Mouse (Mus musculus) kidney, adult 2 months (tissue): ENCODE data around the gene Mllt6. TPM values are rescaled to one million over a fixed set of nuclear protein-coding genes. Genes with fewer than 3 reads are reported as not detected.

Source experiments
- DNase-seq: peaks from one replicate; pipeline ENCODE4 v3.0.0; 2021
- H3K27ac ChIP-seq: fragments of 200-500 bp; 2 replicates; pipeline ENCODE4 v1.5.1; 2012; ENCODE audit warnings: low read depth, low read length, control low read depth, inconsistent platforms; ENCODE audit not compliant: insufficient read depth
- H3K27me3 ChIP-seq: fragments of 200-500 bp; replicated peaks from 2 replicates; pipeline ENCODE4 v1.6.1; 2012; ENCODE audit warnings: mild to moderate bottlenecking, moderate library complexity, low read length, inconsistent platforms; ENCODE audit not compliant: control insufficient read depth, insufficient read depth
- H3K36me3 ChIP-seq: fragments of 200-500 bp; 2 replicates; pipeline ENCODE4 v1.6.1; 2012; ENCODE audit warnings: mild to moderate bottlenecking, moderate library complexity, low read length, inconsistent platforms; ENCODE audit not compliant: control insufficient read depth, insufficient read depth
- H3K4me1 ChIP-seq: fragments of 200-500 bp; 2 replicates; pipeline ENCODE4 v1.6.1; 2011; ENCODE audit warnings: low read length; ENCODE audit not compliant: control insufficient read depth, insufficient read depth
- H3K4me3 ChIP-seq: fragments of 200-500 bp; 2 replicates; pipeline ENCODE4 v1.5.1; 2011; ENCODE audit warnings: mild to moderate bottlenecking, low read depth, low read length, control low read depth; ENCODE audit not compliant: insufficient read depth
- CTCF ChIP-seq: fragments of 200-500 bp; conservative IDR thresholded peaks from 2 replicates; pipeline ENCODE4 v1.5.1; 2011; ENCODE audit warnings: low read depth, mild to moderate bottlenecking, control low read depth, low read length, moderate library complexity, mixed read lengths; ENCODE audit not compliant: insufficient read depth, insufficient read length
- POLR2A ChIP-seq: fragments of 200-500 bp; IDR thresholded peaks from one replicate; pipeline ENCODE4 v1.6.1; 2011; ENCODE audit warnings: low read depth, low read length, control low read depth
- WGBS: fragments of 180-500 bp; shearing (Covaris S2); methylation state at CpG from one replicate; pipeline ENCODE4 v1.1.7; 2018; 5-methylcytosine and 5-hydroxymethylcytosine counted together
- polyA plus RNA-seq: library from polyadenylated mRNA; depleted of rRNA; stranded (reverse); fragments of >200 nt; gene quantifications from 2 replicates; pipeline ENCODE4 v1.2.3, GENCODE M21; 2012

Mllt6 gene
- polyA plus RNA-seq, 1 experiment = 36.6 TPM

- H3K4me3 ChIP-seq = no peak overlapping the region
- no peak overlapping the region for H3K27ac ChIP-seq
Measured at GRCm38 (mm10) chr11:97697199-97697890, 34.1 kb downstream of the Mllt6 start.

GRCm38 (mm10) chr11:97697891-97698529 is 34.8 kb downstream of the Mllt6 start:
- H3K27me3 ChIP-seq = no peaks in the 10 kb centered on the region
- no peak overlapping the region for H3K27ac ChIP-seq

More at GRCm38 (mm10) chr11:97697199-97697890, 34.1 kb downstream of the Mllt6 start:
- no peak for DNase-seq
- no peaks in the 10 kb centered on the region for H3K27me3 ChIP-seq
- WGBS = 64% methylated on average over 11 of the region's 11 CpGs
- TF ChIP-seq POLR2A (no peak), CTCF (no peak)
- peaks cover 6% of the 10 kb centered on the region; the same call in 1 of the 2 replicates for H3K4me1 ChIP-seq
- H3K36me3 ChIP-seq = no peaks in the 10 kb centered on the region

GRCm38 (mm10) chr11:97698741-97699611 is 35.8 kb downstream of the Mllt6 start:
- no peaks in the 10 kb centered on the region for H3K27me3 ChIP-seq
- no peaks in the 10 kb centered on the region for H3K36me3 ChIP-seq
- 1% methylated on average over 63 of the region's 63 CpGs for WGBS
- H3K4me1 ChIP-seq = peaks cover 8% of the 10 kb centered on the region; the same call in 1 of the 2 replicates
- DNase-seq = peak; percentile 73
- peak overlapping the region; percentile 79 for H3K4me3 ChIP-seq
- H3K27ac ChIP-seq = peak overlapping the region; percentile 35
- TF ChIP-seq POLR2A = no peak
- TF ChIP-seq CTCF = no peak; the same call in 1 of the 2 replicates

More at GRCm38 (mm10) chr11:97697891-97698529, 34.8 kb downstream of the Mllt6 start:
- H3K4me1 ChIP-seq = peaks cover 6% of the 10 kb centered on the region; the same call in 1 of the 2 replicates
- 19% methylated on average over 14 of the region's 14 CpGs for WGBS
- H3K4me3 ChIP-seq = peak overlapping the region; percentile 79
- no peak for DNase-seq
- H3K36me3 ChIP-seq = no peaks in the 10 kb centered on the region
- TF ChIP-seq CTCF (no peak), POLR2A (no peak)

DNA sequence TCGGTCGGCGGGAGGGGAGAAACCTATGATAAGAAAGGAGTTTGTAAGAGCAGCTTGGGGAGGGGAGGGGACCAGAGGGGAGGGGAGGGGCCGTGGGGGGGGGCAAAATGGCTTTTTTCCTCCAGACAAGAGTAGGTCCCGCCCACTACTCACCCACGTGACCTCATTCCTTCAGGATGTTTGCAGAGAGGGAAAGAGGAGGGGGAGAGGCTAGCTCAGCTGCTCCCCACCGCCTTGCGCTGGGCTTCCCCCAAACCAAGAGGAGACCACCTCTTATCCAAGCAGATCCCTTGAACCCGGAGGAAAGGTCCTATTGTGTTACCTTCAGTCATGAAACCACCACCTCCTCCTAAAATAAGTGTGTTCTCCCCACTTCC is 36.4 kb downstream of the Mllt6 start:
- Histone ChIP-seq H3K27ac (peak overlapping the region; percentile 98), H3K4me1 (peaks cover 14% of the 10 kb centered on the region; the same call in 1 of the 2 replicates), H3K36me3 (no peaks in the 10 kb centered on the region), H3K27me3 (no peaks in the 10 kb centered on the region), H3K4me3 (peak overlapping the region; percentile 79)
- peak; percentile 95 for DNase-seq
- under 1% methylated on average over 6 of the region's 9 CpGs for WGBS
- peak; percentile 74 for TF ChIP-seq POLR2A
- TF ChIP-seq CTCF = no peak

DNA sequence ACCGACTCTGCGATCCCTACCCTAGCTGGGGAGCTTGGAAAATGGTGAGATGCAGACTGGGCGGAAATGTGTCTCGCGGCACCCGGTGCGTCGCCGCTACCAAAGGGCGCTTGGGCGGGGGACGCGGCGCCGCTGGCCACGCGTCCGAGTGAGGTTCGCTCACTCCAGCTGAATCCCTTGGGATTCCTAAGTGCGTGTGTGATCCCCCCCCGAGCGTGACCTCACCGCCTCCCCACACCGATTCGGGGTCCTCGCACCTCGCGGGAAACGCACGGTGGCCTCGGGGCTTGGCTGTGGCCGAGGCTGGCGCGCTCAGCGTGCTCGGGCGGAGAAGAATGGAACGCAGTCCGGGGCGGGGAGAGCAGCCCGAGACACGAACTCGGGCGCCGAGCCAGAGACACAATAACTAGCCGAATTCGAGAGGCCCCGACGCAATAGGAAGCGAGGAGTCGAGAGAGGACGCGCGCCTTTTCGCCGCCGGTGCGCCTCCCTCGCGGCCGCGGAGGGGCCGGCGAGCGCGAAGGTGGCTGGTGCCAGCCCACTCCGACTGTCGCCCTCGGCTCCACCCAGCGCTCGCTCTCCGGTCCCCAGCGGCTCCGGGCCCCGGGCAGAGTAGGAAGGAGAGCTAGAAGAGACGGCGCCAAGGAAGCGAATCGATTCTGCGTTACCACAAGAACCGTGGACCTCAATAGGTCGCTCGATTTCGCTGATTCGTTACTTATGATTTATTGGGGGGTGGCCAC is 37.0 kb downstream of the Mllt6 start, which contains the start of gene Pcgf2:
TSS of gene Pcgf2 (minus strand) at position 495 of the 743 bp plus-strand sequence.
- H3K4me3 ChIP-seq = peak within 1 kb of the TSS; percentile 79
- H3K27ac ChIP-seq = peak within 1 kb of the TSS; percentile 98
- peak; percentile 88 for DNase-seq
- TF ChIP-seq POLR2A (no peak), CTCF (no peak)
- under 1% methylated on average over 84 of the region's 85 CpGs for WGBS
- peaks cover 15% of the 10 kb centered on the region; the same call in 1 of the 2 replicates for H3K4me1 ChIP-seq
- H3K36me3 ChIP-seq = no peaks in the 10 kb centered on the region
- H3K27me3 ChIP-seq = no peaks in the 10 kb centered on the region

DNA sequence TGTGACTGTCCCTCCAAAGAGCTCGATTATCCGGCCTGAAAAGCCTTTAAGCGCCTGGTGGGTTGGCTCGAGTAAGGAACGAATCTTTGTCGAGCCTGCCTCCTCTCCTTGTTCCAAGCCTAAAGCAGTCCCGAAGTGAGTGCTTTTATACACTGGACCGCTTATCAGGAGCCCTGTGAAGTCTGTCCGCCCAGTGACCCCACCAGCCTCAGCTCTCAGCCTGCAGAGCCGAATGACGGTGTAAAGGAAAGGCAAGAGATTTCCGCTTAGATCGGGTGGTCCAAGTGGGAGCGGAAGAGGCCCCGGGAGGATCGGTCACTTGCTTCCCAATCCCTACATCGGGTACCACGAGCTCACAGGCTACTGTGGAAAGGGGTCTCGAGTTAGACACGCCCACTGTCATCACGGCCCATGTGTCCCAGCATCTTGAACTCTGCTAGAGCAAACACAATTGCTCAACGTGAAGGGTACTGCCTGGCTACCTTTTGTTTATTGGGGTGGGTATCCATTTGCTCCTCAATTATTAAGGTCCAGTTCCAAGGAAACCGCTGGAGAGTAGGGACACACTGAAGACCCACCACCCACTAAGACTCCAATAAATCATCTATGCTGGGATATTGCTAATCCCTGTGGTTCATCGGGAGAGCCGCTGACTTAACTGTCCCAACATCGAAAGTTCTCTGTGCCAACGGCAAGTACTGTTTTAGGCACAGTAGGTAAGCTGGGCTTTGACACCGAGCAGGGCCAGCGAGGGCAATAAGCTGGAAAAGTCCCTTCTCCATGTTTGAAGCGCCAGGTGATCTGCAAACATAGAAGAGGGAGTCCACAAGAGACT is 37.7 kb downstream of the Mllt6 start:
- H3K27me3 ChIP-seq = no peaks in the 10 kb centered on the region
- TF ChIP-seq POLR2A = no peak
- no peak for TF ChIP-seq CTCF
- H3K4me3 ChIP-seq = peak overlapping the region; percentile 79
- H3K36me3 ChIP-seq = no peaks in the 10 kb centered on the region
- DNase-seq = peak; percentile 40
- peak overlapping the region; percentile 98 for H3K27ac ChIP-seq
- WGBS = 26% methylated on average over 30 of the region's 30 CpGs
- H3K4me1 ChIP-seq = peaks cover 13% of the 10 kb centered on the region; the same call in 1 of the 2 replicates
